Mouse (Mus musculus): ENCODE measurements around the gene Epas1.

GRCm38 (mm10) chr17:86850700-86851337 lies 97.3 kb downstream of the Epas1 start:
- TF ChIP-seq CTCF (conservative IDR thresholded peaks at IDR 0.05; ENCODE audit: low read length) (no peak), NANOG (IDR thresholded peaks at IDR 0.05; ENCODE audit: borderline replicate concordance, low read length) (no peak)
